Mouse (Mus musculus): ENCODE measurements around the gene Fbxo11. TPM values are rescaled to one million over a fixed set of nuclear protein-coding genes. Genes with fewer than 3 reads are reported as not detected.

Fbxo11 gene
- polyA plus RNA-seq, 2 experiments: 4.8 to 7.1 TPM

DNA sequence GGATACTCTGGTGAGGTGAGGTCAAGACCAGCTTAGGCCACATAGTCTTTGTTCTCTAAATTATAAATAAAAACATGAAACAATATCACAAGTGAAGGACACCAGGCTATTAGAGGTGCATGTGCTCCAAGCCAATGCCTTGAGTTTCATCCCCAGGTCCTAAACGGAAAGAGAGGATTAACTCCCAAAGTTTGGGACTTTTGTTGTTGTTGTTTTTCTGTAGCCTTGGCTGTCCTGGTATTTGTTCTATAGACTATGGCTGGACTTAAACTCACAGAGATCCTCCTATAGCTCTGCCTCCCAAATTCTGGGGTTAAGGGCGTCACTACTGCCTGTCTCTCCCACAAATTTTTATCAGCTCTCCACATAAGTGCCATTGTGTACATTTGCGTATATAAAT, 32.5 kb upstream of the Fbxo11 start:
- no peak overlapping the region for H3K4me2 ChIP-seq (ENCODE audit: low read depth)
- H3K36me3 ChIP-seq (replicated peaks; ENCODE audit: control insufficient read depth, insufficient read depth, low read depth): no peaks in the 10 kb centered on the region
- WGBS (ENCODE audit: insufficient replicate concordance): 68% methylated on average over 3 of the region's 3 CpGs
- no peak for DNase-seq (ENCODE audit: low read depth in 3 of 3, low spot score in 3 of 3)
- H3K9ac ChIP-seq (replicated peaks): no peak overlapping the region
- H3K4me3 ChIP-seq (ENCODE audit: insufficient read depth in 1 of 2, low read depth in 2 of 2, low read length in 2 of 2): no peak overlapping the region
- TF ChIP-seq EP300 (IDR thresholded peaks at IDR 0.05; ENCODE audit: low read depth) (no peak), CTCF (IDR thresholded peaks at IDR 0.05; ENCODE audit: low read depth) (no peak)
- H3K27me3 ChIP-seq (ENCODE audit: control insufficient read depth, insufficient read depth, low read length): no peaks in the 10 kb centered on the region
- no peaks in the 10 kb centered on the region for H3K4me1 ChIP-seq (replicated peaks; ENCODE audit: control insufficient read depth in 2 of 2, insufficient read depth in 2 of 2, low read length in 1 of 2)
- no peak overlapping the region for H3K27ac ChIP-seq
- ATAC-seq (ENCODE audit: insufficient read depth): no peak
- H3K9me3 ChIP-seq (ENCODE audit: control insufficient read depth, low read length): no peaks in the 10 kb centered on the region

DNA sequence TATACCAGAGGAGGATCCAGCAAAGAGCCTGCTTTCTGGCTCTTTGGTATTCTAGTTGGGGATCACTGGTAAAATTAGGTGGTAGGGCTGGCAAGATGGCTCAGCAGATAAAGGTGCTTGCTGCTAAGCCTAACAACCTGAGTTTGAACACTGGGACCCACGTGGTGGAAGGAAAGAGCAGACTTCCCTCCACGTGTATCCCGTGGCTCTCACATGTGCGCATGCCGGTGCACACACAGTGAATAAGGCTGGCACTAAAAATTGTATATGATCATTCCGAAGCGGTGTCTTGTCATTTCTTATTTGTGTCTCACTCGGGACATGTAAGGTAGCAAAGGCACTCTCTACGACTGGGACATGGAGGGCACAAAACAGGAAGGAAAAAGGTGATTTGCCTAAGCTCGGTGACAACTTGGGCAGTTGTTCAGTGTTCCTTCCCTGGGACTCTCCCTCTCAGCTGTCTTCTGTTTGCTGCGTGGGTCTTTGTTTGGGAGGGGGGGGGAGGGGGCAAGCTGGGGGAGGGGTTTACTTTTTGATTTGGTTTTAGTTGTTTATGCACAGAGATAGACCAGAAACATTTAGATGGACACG, 31.8 kb upstream of the Fbxo11 start:
- H3K27me3 ChIP-seq (ENCODE audit: control insufficient read depth, insufficient read depth, low read length): no peaks in the 10 kb centered on the region
- no peaks in the 10 kb centered on the region for H3K4me1 ChIP-seq (replicated peaks; ENCODE audit: control insufficient read depth in 2 of 2, insufficient read depth in 2 of 2, low read length in 1 of 2)
- no peak for DNase-seq (ENCODE audit: low read depth in 3 of 3, low spot score in 3 of 3)
- no peak overlapping the region for H3K4me3 ChIP-seq (ENCODE audit: insufficient read depth in 1 of 2, low read depth in 2 of 2, low read length in 2 of 2)
- no peak overlapping the region for H3K9ac ChIP-seq (replicated peaks)
- H3K27ac ChIP-seq: no peak overlapping the region
- no peak for ATAC-seq (ENCODE audit: insufficient read depth)
- H3K9me3 ChIP-seq (ENCODE audit: control insufficient read depth, low read length): no peaks in the 10 kb centered on the region
- 51% methylated on average over 12 of the region's 12 CpGs for WGBS (ENCODE audit: insufficient replicate concordance)
- H3K4me2 ChIP-seq (ENCODE audit: low read depth): no peak overlapping the region
- H3K36me3 ChIP-seq (replicated peaks; ENCODE audit: control insufficient read depth, insufficient read depth, low read depth): no peaks in the 10 kb centered on the region
- TF ChIP-seq CTCF (IDR thresholded peaks at IDR 0.05; ENCODE audit: low read depth): no peak
- TF ChIP-seq EP300 (IDR thresholded peaks at IDR 0.05; ENCODE audit: low read depth): no peak

DNA sequence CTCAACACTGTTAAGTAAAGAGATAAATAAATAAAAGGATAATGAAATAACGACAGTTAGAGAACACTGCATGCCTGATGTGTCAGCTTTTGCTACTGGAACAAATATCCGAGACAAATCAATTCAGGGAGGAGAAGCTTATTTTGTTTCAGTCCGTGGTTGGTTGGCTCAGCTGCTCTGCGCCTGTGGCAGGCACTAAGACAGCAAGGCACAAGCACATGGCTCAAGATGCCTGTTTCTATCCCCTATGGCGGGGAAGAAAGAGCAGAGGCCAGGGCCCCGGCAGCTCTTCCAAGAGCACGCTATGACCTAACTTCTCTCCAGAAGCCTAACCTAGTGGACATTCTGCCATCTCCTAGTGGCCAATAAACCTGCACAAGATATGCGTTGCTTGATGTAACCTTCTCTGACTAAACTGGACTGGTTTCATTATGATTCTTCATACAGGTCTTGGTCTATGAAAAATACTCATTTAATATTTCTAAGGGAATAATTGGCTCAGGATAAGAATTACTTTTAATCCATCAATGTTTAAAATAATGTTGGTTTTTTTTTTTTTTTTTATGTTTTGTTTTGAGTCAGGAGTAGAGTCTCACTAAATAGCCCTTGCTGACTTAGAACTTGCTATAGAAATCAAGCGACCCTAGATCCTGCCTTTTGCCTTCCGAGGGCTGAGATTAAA, 30.6 kb upstream of the Fbxo11 start:
- no peak for ATAC-seq (ENCODE audit: insufficient read depth)
- H3K4me2 ChIP-seq (ENCODE audit: low read depth): no peak overlapping the region
- H3K27me3 ChIP-seq (ENCODE audit: control insufficient read depth, insufficient read depth, low read length): no peaks in the 10 kb centered on the region
- WGBS (ENCODE audit: insufficient replicate concordance): 71% methylated on average over 10 of the region's 10 CpGs
- no peak overlapping the region for H3K9ac ChIP-seq (replicated peaks)
- no peaks in the 10 kb centered on the region for H3K4me1 ChIP-seq (replicated peaks; ENCODE audit: control insufficient read depth in 2 of 2, insufficient read depth in 2 of 2, low read length in 1 of 2)
- H3K4me3 ChIP-seq (ENCODE audit: insufficient read depth in 1 of 2, low read depth in 2 of 2, low read length in 2 of 2): no peak overlapping the region
- no peak for DNase-seq (ENCODE audit: low read depth in 3 of 3, low spot score in 3 of 3)
- H3K9me3 ChIP-seq (ENCODE audit: control insufficient read depth, low read length): no peaks in the 10 kb centered on the region
- H3K36me3 ChIP-seq (replicated peaks; ENCODE audit: control insufficient read depth, insufficient read depth, low read depth): no peaks in the 10 kb centered on the region
- H3K27ac ChIP-seq: no peak overlapping the region
- TF ChIP-seq EP300 (IDR thresholded peaks at IDR 0.05; ENCODE audit: low read depth) (no peak), CTCF (IDR thresholded peaks at IDR 0.05; ENCODE audit: low read depth) (no peak)

DNA sequence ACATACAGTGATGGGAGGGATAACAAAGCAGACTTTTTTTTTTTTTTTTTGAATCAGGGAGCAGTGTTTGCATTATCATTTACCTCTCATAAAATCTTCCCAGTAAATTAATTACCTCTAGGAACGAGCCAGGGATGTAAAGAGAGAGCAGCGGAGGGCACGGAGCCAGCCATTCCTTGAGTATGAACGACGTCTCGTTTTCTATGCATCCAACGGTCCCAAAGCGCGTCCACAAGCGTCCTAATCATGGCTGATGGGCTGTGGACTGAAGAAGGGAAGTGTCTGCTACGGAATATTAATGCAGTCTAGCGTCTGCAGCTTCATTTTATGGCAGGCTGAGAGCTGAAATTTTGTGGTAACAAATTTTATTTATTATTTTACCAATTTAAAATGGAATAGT, 29.2 kb upstream of the Fbxo11 start:
- no peak overlapping the region for H3K4me2 ChIP-seq (ENCODE audit: low read depth)
- ATAC-seq (ENCODE audit: insufficient read depth): no peak
- H3K27ac ChIP-seq: no peak overlapping the region
- WGBS (ENCODE audit: insufficient replicate concordance): 80% methylated on average over 12 of the region's 12 CpGs
- TF ChIP-seq CTCF (IDR thresholded peaks at IDR 0.05; ENCODE audit: low read depth): no peak
- no peak for TF ChIP-seq EP300 (IDR thresholded peaks at IDR 0.05; ENCODE audit: low read depth)
- H3K4me1 ChIP-seq (replicated peaks; ENCODE audit: control insufficient read depth in 2 of 2, insufficient read depth in 2 of 2, low read length in 1 of 2): no peaks in the 10 kb centered on the region
- no peak overlapping the region for H3K4me3 ChIP-seq (ENCODE audit: insufficient read depth in 1 of 2, low read depth in 2 of 2, low read length in 2 of 2)
- no peaks in the 10 kb centered on the region for H3K9me3 ChIP-seq (ENCODE audit: control insufficient read depth, low read length)
- no peak overlapping the region for H3K9ac ChIP-seq (replicated peaks)
- no peaks in the 10 kb centered on the region for H3K27me3 ChIP-seq (ENCODE audit: control insufficient read depth, insufficient read depth, low read length)
- H3K36me3 ChIP-seq (replicated peaks; ENCODE audit: control insufficient read depth, insufficient read depth, low read depth): no peaks in the 10 kb centered on the region
- no peak for DNase-seq (ENCODE audit: low read depth in 3 of 3, low spot score in 3 of 3)

DNA sequence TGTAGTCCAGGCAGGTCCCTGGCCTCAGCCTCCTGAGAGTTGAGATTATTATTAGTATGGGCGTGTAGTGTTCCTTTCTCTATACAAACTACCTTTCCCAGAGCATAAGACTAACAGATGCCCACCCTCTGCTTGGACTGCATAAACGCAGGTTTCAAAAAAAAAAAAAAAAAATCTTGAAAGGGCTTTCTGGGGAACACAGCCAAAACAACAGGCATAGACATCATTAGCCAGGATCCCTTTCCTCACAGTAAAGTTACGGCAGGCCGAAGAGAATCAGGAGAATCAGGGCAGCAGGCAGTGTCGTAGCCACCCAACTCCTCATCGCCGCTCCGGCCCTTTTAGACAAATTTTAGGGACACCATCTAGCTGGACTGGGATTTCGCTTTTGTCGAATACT, 28.7 kb upstream of the Fbxo11 start:
- DNase-seq (ENCODE audit: low read depth in 3 of 3, low spot score in 3 of 3) (no peak), ATAC-seq (ENCODE audit: insufficient read depth) (no peak)
- 75% methylated on average over 10 of the region's 10 CpGs for WGBS (ENCODE audit: insufficient replicate concordance)
- Histone ChIP-seq H3K27me3 (ENCODE audit: control insufficient read depth, insufficient read depth, low read length) (no peaks in the 10 kb centered on the region), H3K4me3 (ENCODE audit: insufficient read depth in 1 of 2, low read depth in 2 of 2, low read length in 2 of 2) (no peak overlapping the region), H3K4me2 (ENCODE audit: low read depth) (no peak overlapping the region), H3K9ac (replicated peaks) (no peak overlapping the region), H3K9me3 (ENCODE audit: control insufficient read depth, low read length) (no peaks in the 10 kb centered on the region), H3K27ac (no peak overlapping the region), H3K4me1 (replicated peaks; ENCODE audit: control insufficient read depth in 2 of 2, insufficient read depth in 2 of 2, low read length in 1 of 2) (no peaks in the 10 kb centered on the region), H3K36me3 (replicated peaks; ENCODE audit: control insufficient read depth, insufficient read depth, low read depth) (no peaks in the 10 kb centered on the region)
- TF ChIP-seq CTCF (IDR thresholded peaks at IDR 0.05; ENCODE audit: low read depth) (no peak), EP300 (IDR thresholded peaks at IDR 0.05; ENCODE audit: low read depth) (no peak)
